Mouse (Mus musculus) lung, embryonic 16.5 days (tissue): ENCODE results near the gene Fam107b. TPM values are rescaled to one million over a fixed set of nuclear protein-coding genes. Genes with fewer than 3 reads are reported as not detected.

Experiments
- ATAC-seq: fragments of 200-750 bp; cut with Nextera tagmentation; 2 replicates; pipeline ENCODE4 v1.8.0; 2017; ENCODE audit warnings: low read depth, mild to moderate bottlenecking, moderate library complexity
- H3K27ac ChIP-seq: fragments of 300-500 bp; sonication (generic); 2 replicates; pipeline ENCODE4 v1.5.1; 2014; ENCODE audit warnings: mild to moderate bottlenecking, control low read depth, low read length
- H3K27me3 ChIP-seq: fragments of 300-500 bp; sonication (generic); 2 replicates; pipeline ENCODE4 v1.6.1; 2014; ENCODE audit warnings: low read depth, low read length, mixed read lengths; ENCODE audit not compliant: control insufficient read depth, insufficient read depth
- H3K36me3 ChIP-seq: fragments of 300-500 bp; sonication (generic); 2 replicates; pipeline ENCODE4 v1.6.1; 2014; ENCODE audit warnings: low read length; ENCODE audit not compliant: control insufficient read depth, insufficient read depth
- H3K4me1 ChIP-seq: fragments of 300-500 bp; sonication (generic); replicated peaks from 2 replicates; pipeline ENCODE4 v1.6.1; 2014; ENCODE audit warnings: low read length, mixed read lengths; ENCODE audit not compliant: control insufficient read depth, insufficient read depth
- H3K4me2 ChIP-seq: fragments of 300-500 bp; sonication (generic); 2 replicates; pipeline ENCODE4 v1.6.1; 2014; ENCODE audit warnings: low read depth, low read length, control low read depth
- H3K4me3 ChIP-seq: fragments of 300-500 bp; sonication (generic); 2 replicates; pipeline ENCODE4 v1.5.1; 2014; ENCODE audit warnings: mild to moderate bottlenecking, low read length, control low read depth
- H3K9ac ChIP-seq: fragments of 300-500 bp; sonication (generic); 2 replicates; pipeline ENCODE4 v1.6.1; 2014; ENCODE audit warnings: low read length, control low read depth
- H3K9me3 ChIP-seq: fragments of 300-500 bp; sonication (generic); 2 replicates; pipeline ENCODE4 v1.6.1; 2016; ENCODE audit warnings: low read length; ENCODE audit not compliant: control insufficient read depth
- WGBS: fragments of 180-500 bp; shearing (Covaris S2); extraction: QIAGEN DNeasy Blood & Tissue Kit; methylation state at CpG from one replicate; pipeline ENCODE4 v1.1.7; 2014; 5-methylcytosine and 5-hydroxymethylcytosine counted together
- polyA plus RNA-seq: library from polyadenylated mRNA; unstranded; fragments of >200 nt; fragmentation: Nextera tagmentation; extraction: Ambion mirVana; gene quantifications from 2 replicates; pipeline ENCODE4 v1.2.1, GENCODE M21; 2015

Fam107b gene
- polyA plus RNA-seq, 1 experiment from 2014 or later, result 33.3 TPM

- no peaks in the 10 kb centered on the region for H3K4me1 ChIP-seq
- WGBS, result 87% methylated on average over 1 of the region's 1 CpGs
- H3K4me3 ChIP-seq, result no peak overlapping the region
- H3K27ac ChIP-seq, result no peak overlapping the region
- no peaks in the 10 kb centered on the region for H3K27me3 ChIP-seq
- H3K9me3 ChIP-seq, result no peaks in the 10 kb centered on the region
- no peak overlapping the region for H3K9ac ChIP-seq
- ATAC-seq, result 0 out of 2 replicates have a peak, but pooled peaks have one; percentile 36
- H3K4me2 ChIP-seq, result no peak overlapping the region
- H3K36me3 ChIP-seq, result no peaks in the 10 kb centered on the region
Measured at GRCm38 (mm10) chr2:3576346-3576745, 6.1 kb downstream of the Fam107b start.

GRCm38 (mm10) chr2:3577216-3577615 is 6.9 kb downstream of the Fam107b start:
- Histone ChIP-seq H3K27me3 (no peaks in the 10 kb centered on the region), H3K9ac (no peak overlapping the region), H3K36me3 (no peaks in the 10 kb centered on the region), H3K4me1 (no peaks in the 10 kb centered on the region), H3K27ac (no peak overlapping the region), H3K4me3 (no peak overlapping the region), H3K4me2 (no peak overlapping the region), H3K9me3 (no peaks in the 10 kb centered on the region)
- no peak for ATAC-seq
- WGBS, result 43% methylated on average over 1 of the region's 1 CpGs

DNA sequence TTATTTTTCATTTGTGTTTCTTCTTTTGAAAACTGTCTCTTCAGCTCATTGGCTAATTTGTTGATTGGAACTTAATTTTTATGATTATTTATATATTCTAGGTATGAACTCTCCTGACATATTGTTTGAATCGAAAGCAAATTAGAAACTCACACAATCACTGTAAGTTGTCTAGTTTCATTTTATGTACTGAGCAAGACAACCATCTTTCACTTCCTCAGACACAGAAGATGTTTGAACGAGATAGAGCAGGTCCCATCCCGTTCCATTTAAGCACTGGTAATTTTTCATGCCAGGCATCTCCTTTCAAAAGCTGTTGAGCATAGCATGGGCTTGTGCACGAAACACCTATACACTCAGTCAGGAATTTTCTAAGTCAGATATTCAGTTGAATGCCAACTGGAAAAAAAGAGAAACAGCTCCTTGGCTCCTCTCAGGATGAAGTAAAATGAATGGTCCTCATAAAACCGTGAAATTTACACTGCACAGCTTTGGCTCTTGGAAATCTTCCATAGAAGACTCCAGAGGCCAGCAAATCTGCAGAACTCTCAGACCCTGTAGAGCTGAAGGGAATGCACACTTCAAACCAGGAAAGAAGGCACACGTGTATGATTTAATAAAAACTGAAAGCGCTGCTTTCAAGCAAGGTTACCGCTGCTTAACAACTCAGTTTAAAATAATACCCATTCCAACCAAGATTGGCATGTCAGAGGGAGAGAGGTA is 8.1 kb downstream of the Fam107b start:
- ATAC-seq, result no peak
- H3K27ac ChIP-seq, result no peak overlapping the region

DNA sequence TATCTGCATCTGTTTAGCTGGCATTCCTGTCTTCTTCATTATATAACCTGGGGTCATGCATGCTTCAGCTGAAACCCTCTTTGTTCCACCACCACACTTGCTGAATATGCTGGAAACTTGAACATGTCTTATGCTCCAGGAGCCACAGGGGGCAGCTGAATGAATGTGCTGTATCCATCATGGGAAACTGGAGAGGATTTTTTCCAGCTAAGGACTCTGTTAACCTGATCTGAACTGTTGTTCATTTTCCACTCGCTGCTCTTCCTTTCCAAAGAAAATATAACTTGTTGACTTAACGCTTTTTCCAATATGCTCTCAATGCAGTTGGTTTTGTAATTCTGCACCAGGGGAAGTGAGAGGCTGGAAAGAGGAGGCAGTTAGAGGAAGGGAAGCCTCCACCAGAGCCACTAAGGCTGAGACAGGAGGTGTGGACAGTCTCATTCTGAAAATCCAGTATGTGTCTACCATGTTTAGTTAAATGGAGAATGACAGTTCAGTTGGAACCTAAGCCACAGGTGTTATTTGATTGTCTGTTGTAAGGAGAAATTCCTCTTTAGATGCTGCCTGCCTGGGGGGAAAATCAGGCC is 9.1 kb downstream of the Fam107b start:
- H3K4me3 ChIP-seq, result no peak overlapping the region
- H3K4me2 ChIP-seq, result no peak overlapping the region
- no peak for ATAC-seq
- H3K9ac ChIP-seq, result no peak overlapping the region
- H3K27ac ChIP-seq, result no peak overlapping the region
- H3K36me3 ChIP-seq, result no peaks in the 10 kb centered on the region
- no peaks in the 10 kb centered on the region for H3K4me1 ChIP-seq
- H3K27me3 ChIP-seq, result no peaks in the 10 kb centered on the region
- 71% methylated on average over 2 of the region's 2 CpGs for WGBS
- no peaks in the 10 kb centered on the region for H3K9me3 ChIP-seq

More for the DNA sequence above, 8.1 kb downstream of the Fam107b start:
- Histone ChIP-seq H3K36me3 (no peaks in the 10 kb centered on the region), H3K9me3 (no peaks in the 10 kb centered on the region), H3K4me2 (no peak overlapping the region), H3K27me3 (no peaks in the 10 kb centered on the region), H3K4me3 (no peak overlapping the region), H3K9ac (no peak overlapping the region), H3K4me1 (no peaks in the 10 kb centered on the region)
- 70% methylated on average over 8 of the region's 8 CpGs for WGBS

GRCm38 (mm10) chr2:3582830-3583229 is 12.5 kb downstream of the Fam107b start:
- ATAC-seq, result no peak
- Histone ChIP-seq H3K36me3 (no peaks in the 10 kb centered on the region), H3K27me3 (no peaks in the 10 kb centered on the region), H3K4me3 (no peak overlapping the region), H3K9ac (no peak overlapping the region), H3K27ac (no peak overlapping the region), H3K4me2 (no peak overlapping the region), H3K4me1 (no peaks in the 10 kb centered on the region), H3K9me3 (no peaks in the 10 kb centered on the region; the same call in 1 of the 2 replicates)
- 57% methylated on average over 2 of the region's 2 CpGs for WGBS

- Histone ChIP-seq H3K27me3 (no peaks in the 10 kb centered on the region), H3K9ac (no peak overlapping the region), H3K27ac (no peak overlapping the region), H3K9me3 (no peaks in the 10 kb centered on the region; the same call in 1 of the 2 replicates), H3K36me3 (no peaks in the 10 kb centered on the region), H3K4me2 (no peak overlapping the region), H3K4me1 (no peaks in the 10 kb centered on the region), H3K4me3 (no peak overlapping the region)
- no peak for ATAC-seq
- WGBS, result 37% methylated on average over 3 of the region's 3 CpGs
Measured at GRCm38 (mm10) chr2:3585231-3585783, 15.0 kb downstream of the Fam107b start.

DNA sequence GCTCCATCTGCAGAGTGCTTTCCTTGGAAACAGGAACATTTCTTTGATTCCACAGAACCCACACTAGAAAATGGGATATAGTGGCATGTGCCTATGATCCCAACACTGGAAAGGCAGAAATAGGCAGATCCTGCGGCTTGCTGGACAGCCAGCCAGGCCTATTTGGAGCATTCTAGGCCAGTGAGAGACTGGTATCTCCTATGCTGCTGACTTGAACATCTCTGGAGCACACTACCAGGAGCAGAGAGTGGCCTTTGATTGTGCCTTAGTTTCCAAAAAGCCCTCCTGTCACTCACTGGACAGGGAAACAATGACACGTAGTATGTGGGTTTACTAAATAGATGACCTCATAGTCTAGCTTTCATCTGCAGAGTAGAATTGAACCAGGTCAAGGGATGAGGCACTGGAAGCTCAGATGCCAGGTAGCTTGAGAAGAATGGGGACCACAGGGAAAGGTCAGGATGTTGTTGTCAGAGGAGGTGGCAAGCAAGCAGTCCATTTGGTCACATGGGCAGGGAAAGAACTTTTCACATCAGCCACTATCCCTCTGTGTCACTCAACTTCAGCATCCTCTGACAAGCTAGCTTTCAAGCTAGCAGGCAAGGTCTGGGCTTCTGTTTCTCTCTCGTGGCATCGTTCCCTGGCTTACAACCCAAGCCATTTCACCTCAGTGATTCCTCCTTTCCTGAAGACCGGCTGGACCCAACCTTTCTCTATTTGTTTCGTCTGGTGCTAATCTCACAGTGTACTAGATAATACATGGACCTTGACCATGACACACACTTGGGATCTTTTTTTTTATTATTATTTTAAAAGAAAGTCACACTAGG is 20.0 kb downstream of the Fam107b start:
- H3K36me3 ChIP-seq, result no peaks in the 10 kb centered on the region
- 82% methylated on average over 6 of the region's 6 CpGs for WGBS
- H3K9ac ChIP-seq, result no peak overlapping the region
- ATAC-seq, result no peak
- no peak overlapping the region for H3K4me3 ChIP-seq
- no peaks in the 10 kb centered on the region for H3K27me3 ChIP-seq
- H3K27ac ChIP-seq, result no peak overlapping the region
- no peak overlapping the region for H3K4me2 ChIP-seq
- no peaks in the 10 kb centered on the region; the same call in 1 of the 2 replicates for H3K9me3 ChIP-seq
- no peaks in the 10 kb centered on the region for H3K4me1 ChIP-seq

DNA sequence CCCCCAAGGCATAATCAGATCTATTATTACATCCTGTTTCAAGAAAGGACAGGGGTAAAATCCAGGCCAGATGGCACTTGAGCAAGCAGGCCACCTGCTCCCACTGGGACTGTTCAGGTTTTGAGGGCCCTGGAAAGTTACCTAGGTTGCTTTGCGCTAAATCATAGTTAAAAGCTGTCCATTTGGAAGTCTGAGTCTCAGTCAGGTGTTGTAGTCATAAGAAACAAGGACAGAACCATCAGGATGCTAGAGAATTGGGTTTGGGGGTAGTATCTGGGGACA is 20.6 kb downstream of the Fam107b start:
- Histone ChIP-seq H3K27me3 (no peaks in the 10 kb centered on the region), H3K9ac (no peak overlapping the region), H3K9me3 (no peaks in the 10 kb centered on the region; the same call in 1 of the 2 replicates), H3K27ac (no peak overlapping the region), H3K4me1 (no peaks in the 10 kb centered on the region), H3K4me2 (no peak overlapping the region), H3K36me3 (no peaks in the 10 kb centered on the region), H3K4me3 (no peak overlapping the region)
- WGBS, result 84% methylated on average over 1 of the region's 1 CpGs
- ATAC-seq, result no peak

GRCm38 (mm10) chr2:3594663-3595318 is 24.5 kb downstream of the Fam107b start:
- Histone ChIP-seq H3K4me2 (no peak overlapping the region), H3K27ac (no peak overlapping the region), H3K36me3 (no peaks in the 10 kb centered on the region), H3K4me1 (no peaks in the 10 kb centered on the region), H3K27me3 (no peaks in the 10 kb centered on the region), H3K9ac (no peak overlapping the region), H3K9me3 (no peaks in the 10 kb centered on the region), H3K4me3 (no peak overlapping the region)
- WGBS, result 51% methylated on average over 2 of the region's 2 CpGs
- no peak for ATAC-seq
